Mouse (Mus musculus) E14TG2a.4 (cell line): ENCODE measurements at regions not wholly inside any gene's neighbourhood (a gene's known extent, or its start where the extent isn't known, plus 50 kb on each side); places are given as distances from the start of the nearest gene placed in this dataset.

Experiments
- H3K27me3 ChIP-seq: 2 replicates; pipeline ENCODE4 v1.6.1; 2014; ENCODE audit warnings: low read length, control low read depth; ENCODE audit not compliant: insufficient read depth
- H3K36me3 ChIP-seq: 2 replicates; pipeline ENCODE4 v1.6.1; 2014; ENCODE audit warnings: low read length, control low read depth; ENCODE audit not compliant: insufficient read depth
- H3K4me1 ChIP-seq: replicated peaks from 2 replicates; pipeline ENCODE4 v1.6.1; 2014; ENCODE audit warnings: low read depth, low read length, control low read depth
- H3K4me3 ChIP-seq: replicated peaks from 2 replicates; pipeline ENCODE4 v1.5.1; 2014; ENCODE audit warnings: mild to moderate bottlenecking, low read length
- H3K9me3 ChIP-seq: 2 replicates; pipeline ENCODE4 v1.6.1; 2014; ENCODE audit warnings: low read length, control low read depth
- CTCF ChIP-seq: conservative IDR thresholded peaks from 2 replicates; pipeline ENCODE4 v1.5.1; 2014; ENCODE audit warnings: low read length
- NANOG ChIP-seq: IDR thresholded peaks from 2 replicates; pipeline ENCODE4 v1.6.1; 2014; ENCODE audit warnings: borderline replicate concordance, low read length, mixed read lengths
- POU5F1 ChIP-seq: IDR thresholded peaks from 2 replicates; pipeline ENCODE4 v1.6.1; 2014; ENCODE audit warnings: low read length, borderline replicate concordance

GRCm38 (mm10) chr11:110814732-110815131 lies 153.1 kb upstream of the Kcnj16 start:
- no peak overlapping the region for H3K4me3 ChIP-seq
- H3K9me3 ChIP-seq, result no peaks in the 10 kb centered on the region
- TF ChIP-seq NANOG, result no peak
- no peak for TF ChIP-seq CTCF
- no peak for TF ChIP-seq POU5F1
- no peaks in the 10 kb centered on the region for H3K27me3 ChIP-seq
- H3K4me1 ChIP-seq, result no peaks in the 10 kb centered on the region
- H3K36me3 ChIP-seq, result no peaks in the 10 kb centered on the region

GRCm38 (mm10) chr11:110815206-110815605 lies 152.6 kb upstream of the Kcnj16 start:
- Histone ChIP-seq H3K36me3 (no peaks in the 10 kb centered on the region), H3K27me3 (no peaks in the 10 kb centered on the region), H3K4me1 (no peaks in the 10 kb centered on the region), H3K9me3 (no peaks in the 10 kb centered on the region), H3K4me3 (no peak overlapping the region)
- TF ChIP-seq POU5F1, result no peak

GRCm38 (mm10) chr11:110828584-110828983 lies 139.2 kb upstream of the Kcnj16 start:
- Histone ChIP-seq H3K9me3 (no peaks in the 10 kb centered on the region), H3K27me3 (no peaks in the 10 kb centered on the region)
- no peak for TF ChIP-seq NANOG

GRCm38 (mm10) chr11:110836688-110837087 lies 131.1 kb upstream of the Kcnj16 start:
- TF ChIP-seq POU5F1 (no peak), CTCF (no peak), NANOG (no peak)
- Histone ChIP-seq H3K27me3 (no peaks in the 10 kb centered on the region), H3K9me3 (no peaks in the 10 kb centered on the region)

More at GRCm38 (mm10) chr11:110828584-110828983, 139.2 kb upstream of the Kcnj16 start:
- no peaks in the 10 kb centered on the region for H3K36me3 ChIP-seq
- H3K4me1 ChIP-seq, result 0 out of 2 replicates have a peak, but pooled peaks cover 2% of the 10 kb centered on the region
- no peak overlapping the region for H3K4me3 ChIP-seq

GRCm38 (mm10) chr11:110839316-110839715 lies 128.5 kb upstream of the Kcnj16 start:
- H3K27me3 ChIP-seq, result no peaks in the 10 kb centered on the region
- H3K4me3 ChIP-seq, result no peak overlapping the region
- H3K36me3 ChIP-seq, result no peaks in the 10 kb centered on the region
- TF ChIP-seq POU5F1 (no peak), CTCF (no peak), NANOG (no peak)
- H3K9me3 ChIP-seq, result no peaks in the 10 kb centered on the region
- no peaks in the 10 kb centered on the region for H3K4me1 ChIP-seq

More at GRCm38 (mm10) chr11:110836688-110837087, 131.1 kb upstream of the Kcnj16 start:
- H3K4me1 ChIP-seq, result no peaks in the 10 kb centered on the region
- H3K36me3 ChIP-seq, result no peaks in the 10 kb centered on the region
- no peak overlapping the region for H3K4me3 ChIP-seq

GRCm38 (mm10) chr11:110868319-110868718 lies 99.5 kb upstream of the Kcnj16 start:
- Histone ChIP-seq H3K36me3 (no peaks in the 10 kb centered on the region), H3K4me3 (no peak overlapping the region), H3K4me1 (no peaks in the 10 kb centered on the region), H3K27me3 (no peaks in the 10 kb centered on the region), H3K9me3 (no peaks in the 10 kb centered on the region)
- no peak for TF ChIP-seq NANOG
- TF ChIP-seq POU5F1, result no peak
- no peak for TF ChIP-seq CTCF

- no peak for TF ChIP-seq POU5F1
- TF ChIP-seq CTCF, result no peak
- no peak for TF ChIP-seq NANOG
- H3K27me3 ChIP-seq, result no peaks in the 10 kb centered on the region
- no peak overlapping the region for H3K4me3 ChIP-seq
- no peaks in the 10 kb centered on the region for H3K4me1 ChIP-seq
- H3K36me3 ChIP-seq, result no peaks in the 10 kb centered on the region
- no peaks in the 10 kb centered on the region for H3K9me3 ChIP-seq
These were observed 97.7 kb upstream of the Kcnj16 start for GRCm38 (mm10) chr11:110870133-110870532.

- H3K4me1 ChIP-seq, result no peaks in the 10 kb centered on the region
- H3K4me3 ChIP-seq, result no peak overlapping the region
- H3K9me3 ChIP-seq, result no peaks in the 10 kb centered on the region
- H3K36me3 ChIP-seq, result no peaks in the 10 kb centered on the region
- TF ChIP-seq NANOG (no peak), POU5F1 (no peak), CTCF (no peak)
- H3K27me3 ChIP-seq, result no peaks in the 10 kb centered on the region
These were observed 93.2 kb upstream of the Kcnj16 start for GRCm38 (mm10) chr11:110874626-110875025.

GRCm38 (mm10) chr11:110880971-110881370 lies 86.9 kb upstream of the Kcnj16 start:
- peaks cover 8% of the 10 kb centered on the region for H3K9me3 ChIP-seq
- TF ChIP-seq POU5F1 (no peak), CTCF (no peak), NANOG (no peak)
- H3K27me3 ChIP-seq, result no peaks in the 10 kb centered on the region
- no peaks in the 10 kb centered on the region for H3K4me1 ChIP-seq
- no peak overlapping the region for H3K4me3 ChIP-seq
- H3K36me3 ChIP-seq, result no peaks in the 10 kb centered on the region

GRCm38 (mm10) chr11:110889354-110890151 lies 78.3 kb upstream of the Kcnj16 start:
- no peak for TF ChIP-seq POU5F1
- no peak for TF ChIP-seq CTCF
- TF ChIP-seq NANOG, result no peak
- Histone ChIP-seq H3K36me3 (no peaks in the 10 kb centered on the region), H3K4me1 (no peaks in the 10 kb centered on the region), H3K4me3 (no peak overlapping the region), H3K9me3 (no peaks in the 10 kb centered on the region), H3K27me3 (no peaks in the 10 kb centered on the region)
